Mouse (Mus musculus) urinary bladder, adult 2 months (tissue): Measurements from ENCODE around the gene Fbln1. TPM values are rescaled to one million over a fixed set of nuclear protein-coding genes. Genes with fewer than 3 reads are reported as not detected.

Experiments
- DNase-seq: peaks from one replicate; pipeline ENCODE4 v3.0.0; 2022; ENCODE audit warnings: low spot score
- polyA plus RNA-seq: library from polyadenylated mRNA; depleted of rRNA; stranded (reverse); fragments of >200 nt; gene quantifications from 2 replicates; pipeline ENCODE4 v1.2.3, GENCODE M21; 2012; rRNA removed

The Fbln1 gene
- polyA plus RNA-seq, result 489 and 829 TPM in 2 replicates

DNA sequence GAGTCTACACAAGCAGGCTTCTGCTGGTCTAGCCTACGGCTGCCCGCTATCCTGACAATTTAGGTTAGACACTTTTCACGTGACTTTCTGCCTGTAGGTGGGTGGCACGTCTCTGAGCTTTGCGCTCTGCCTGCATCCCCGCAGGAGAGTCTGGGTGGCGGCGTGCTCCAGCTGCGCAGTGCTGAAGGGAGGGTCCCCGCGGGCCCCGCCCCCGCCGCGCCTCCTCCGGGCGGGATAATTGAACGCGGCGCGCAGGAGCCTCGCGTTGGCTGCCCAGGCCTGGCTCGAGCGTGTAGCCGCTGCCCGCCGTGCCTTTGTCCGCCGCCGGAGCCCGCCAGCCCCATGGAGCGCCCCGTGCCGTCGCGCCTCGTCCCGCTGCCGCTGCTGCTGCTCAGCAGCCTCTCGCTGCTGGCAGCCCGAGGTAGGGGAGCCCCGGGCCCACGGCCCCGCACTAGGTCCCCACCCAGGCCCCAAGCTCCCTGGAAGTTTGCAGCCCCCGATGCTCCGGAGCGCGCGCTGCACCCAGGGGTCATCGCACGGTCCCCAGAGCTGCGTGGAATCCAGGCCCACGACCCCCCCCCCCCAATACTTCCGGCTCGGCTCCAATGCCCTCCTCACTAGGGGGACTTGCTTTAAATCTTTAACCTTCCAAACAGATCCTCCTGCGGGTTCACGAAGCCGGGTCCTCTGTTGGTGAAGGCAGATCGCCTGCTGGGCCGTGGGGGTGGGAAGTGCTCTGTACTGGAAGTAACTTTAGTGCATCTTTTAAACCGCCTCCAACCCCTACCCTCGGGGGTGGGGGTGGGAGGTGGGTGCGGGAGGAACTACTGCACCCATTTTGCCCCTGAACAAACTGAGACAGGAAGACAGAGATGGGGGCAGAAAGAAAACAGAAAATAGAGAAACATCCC, at the start of gene Fbln1:
TSS of gene Fbln1 (plus strand) at position 158 of the 911 bp plus-strand sequence.
- peak; percentile 64 for DNase-seq

DNA sequence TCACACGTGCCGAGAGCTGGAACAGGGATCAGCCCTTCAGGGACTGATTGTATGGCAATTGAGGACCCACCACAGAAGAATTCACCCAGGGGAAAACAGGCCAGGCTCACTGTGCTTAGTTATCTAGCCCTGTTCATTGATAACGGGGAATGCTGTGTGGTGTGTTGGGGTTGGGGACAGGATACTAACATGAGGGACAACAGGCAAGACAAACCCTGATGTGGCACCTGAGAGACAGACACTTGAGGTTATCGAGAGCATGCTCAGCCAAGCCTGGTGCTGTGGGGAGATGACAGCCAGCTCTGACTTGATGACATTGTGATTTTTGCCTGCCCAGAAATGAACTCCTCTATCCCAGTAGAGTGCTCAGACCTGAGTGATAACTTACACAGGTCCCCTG, 49.6 kb upstream of the Fbln1 start:
- DNase-seq, result no peak

DNA sequence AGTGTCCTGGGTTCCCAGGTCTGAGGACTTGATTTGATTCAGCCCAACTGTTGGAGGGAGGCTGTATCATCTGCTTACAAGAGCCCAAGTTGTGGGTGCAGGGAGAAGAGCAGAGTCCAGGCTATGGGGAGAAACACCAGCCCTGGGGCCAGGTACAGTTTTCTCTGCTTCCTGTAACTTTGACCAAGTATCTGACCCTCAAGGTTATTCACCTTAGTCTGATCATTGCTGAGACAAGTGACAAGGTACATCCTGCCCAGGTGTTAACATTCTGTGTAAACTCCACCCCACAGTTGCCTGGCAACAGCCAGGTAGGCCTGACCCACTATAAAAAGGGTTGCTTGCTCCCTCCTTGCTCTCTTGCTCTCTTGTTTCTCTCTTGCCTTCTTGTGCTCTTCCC, 44.3 kb upstream of the Fbln1 start:
- DNase-seq, result no peak

DNA sequence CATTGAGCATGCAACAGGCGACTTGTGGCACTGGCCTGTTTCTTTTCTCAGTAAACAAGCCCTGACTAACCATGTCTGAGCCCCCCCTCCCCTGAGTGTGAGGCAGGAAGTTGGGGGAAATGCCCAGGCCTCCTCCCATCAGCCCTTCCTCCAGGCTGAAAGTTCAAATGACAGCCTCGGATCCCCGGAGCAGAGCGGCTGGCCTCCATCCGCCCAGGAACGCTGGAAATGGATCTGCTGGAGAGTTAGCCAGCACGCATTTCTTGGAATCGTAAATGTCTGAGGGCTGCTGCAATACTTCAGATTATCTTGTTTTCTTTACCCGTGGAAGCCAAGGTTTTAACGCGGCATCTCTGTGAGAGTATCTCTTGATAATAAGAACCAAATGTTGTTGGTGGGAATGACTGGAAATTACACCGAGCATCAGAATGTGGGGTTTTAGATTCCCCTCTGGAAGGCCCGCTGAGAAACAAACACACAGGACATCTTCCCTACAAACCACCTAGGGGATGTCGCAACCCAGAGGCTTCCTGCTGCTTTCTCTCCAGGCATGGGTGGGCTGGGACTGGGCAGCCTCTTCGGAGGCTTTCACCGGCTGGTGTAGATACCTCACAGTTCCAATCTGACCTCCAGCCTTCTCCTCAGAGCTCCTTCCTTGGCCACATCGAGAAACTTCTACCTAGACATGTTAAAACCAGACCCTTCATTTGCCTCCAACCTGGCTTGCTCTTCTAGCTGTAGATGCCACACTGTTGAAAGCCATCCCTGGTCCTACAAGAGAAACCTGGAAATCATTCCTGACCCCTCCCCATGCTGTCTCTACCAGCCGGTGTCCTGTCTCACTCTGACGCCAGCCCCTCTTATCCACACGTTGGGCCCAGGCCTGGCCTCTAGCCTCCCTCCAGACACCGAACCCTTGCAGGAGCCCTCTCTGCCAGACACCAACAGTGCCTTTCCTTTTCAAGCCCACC, 42.8 kb upstream of the Fbln1 start:
- DNase-seq, result no peak

DNA sequence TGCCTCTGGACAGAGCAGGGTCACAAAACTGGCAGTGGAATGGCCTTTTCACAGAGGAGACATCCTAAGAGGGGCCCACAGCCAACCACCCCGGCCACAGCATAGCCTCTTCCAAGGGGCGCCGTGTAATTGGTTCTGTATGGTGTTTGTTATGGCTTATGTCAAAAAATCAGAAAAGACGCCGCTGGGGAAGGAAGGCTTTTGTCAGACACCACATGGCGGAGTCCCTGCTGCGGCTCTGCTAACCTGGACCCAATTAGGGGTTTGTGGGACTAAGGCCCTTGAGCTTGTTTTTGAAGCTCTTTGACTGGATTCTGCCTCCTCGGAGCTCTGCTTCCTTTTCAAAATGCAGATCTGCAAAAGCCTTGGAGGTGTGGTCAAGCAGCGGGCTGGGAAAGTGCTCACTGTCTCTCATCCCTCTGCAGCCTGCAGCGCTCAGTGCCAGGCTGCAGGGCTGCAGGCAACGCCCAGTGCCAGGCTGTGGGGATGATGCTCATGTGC, 39.3 kb upstream of the Fbln1 start:
- no peak for DNase-seq

DNA sequence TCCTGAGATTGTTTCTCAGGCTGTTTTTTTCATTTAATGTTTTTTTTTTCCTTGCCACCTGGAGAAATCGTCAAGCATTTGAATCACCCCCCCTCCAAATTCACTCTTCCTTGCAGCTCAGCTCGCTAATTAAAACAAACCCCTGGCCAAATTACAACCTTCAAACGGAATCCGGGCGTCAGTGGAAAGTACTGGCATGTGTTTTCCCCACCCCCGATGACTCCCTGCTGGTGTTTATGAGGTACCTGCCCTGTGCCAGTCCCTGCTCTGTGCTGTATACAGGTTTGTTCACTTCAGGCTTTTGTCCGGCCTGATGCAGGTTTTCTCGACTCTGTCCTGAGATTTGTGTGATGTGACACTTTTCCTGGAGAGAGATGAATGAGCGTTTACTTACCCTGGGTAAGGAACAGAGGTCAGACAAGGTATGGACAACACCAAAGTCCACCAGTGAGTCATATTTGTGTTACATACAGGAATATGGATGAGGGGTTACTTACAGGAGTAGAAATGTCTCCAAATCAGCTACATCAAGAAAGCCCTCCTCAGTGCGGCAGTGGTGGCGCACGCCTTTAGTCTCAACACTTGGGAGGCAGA, 38.6 kb upstream of the Fbln1 start:
- DNase-seq, result no peak

DNA sequence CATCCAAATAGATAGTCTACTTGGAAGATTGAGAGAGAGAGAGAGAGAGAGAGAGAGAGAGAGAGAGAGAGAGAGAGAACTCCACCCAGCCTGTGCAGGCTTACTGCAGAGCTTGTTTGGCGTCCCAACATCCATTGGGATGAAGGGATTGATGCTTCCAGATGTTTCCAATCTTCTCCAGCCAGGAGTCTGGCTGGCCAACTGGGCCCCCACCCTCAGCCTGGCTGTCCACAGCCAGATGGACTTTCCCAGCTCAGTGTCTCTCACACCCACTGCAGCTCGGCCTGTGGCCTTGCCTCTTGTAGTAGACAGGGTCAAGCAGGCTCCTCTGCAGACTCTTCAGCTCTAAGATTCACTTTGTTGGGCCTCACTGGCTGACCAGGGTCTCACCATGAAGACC, 33.7 kb upstream of the Fbln1 start:
- no peak for DNase-seq

DNA sequence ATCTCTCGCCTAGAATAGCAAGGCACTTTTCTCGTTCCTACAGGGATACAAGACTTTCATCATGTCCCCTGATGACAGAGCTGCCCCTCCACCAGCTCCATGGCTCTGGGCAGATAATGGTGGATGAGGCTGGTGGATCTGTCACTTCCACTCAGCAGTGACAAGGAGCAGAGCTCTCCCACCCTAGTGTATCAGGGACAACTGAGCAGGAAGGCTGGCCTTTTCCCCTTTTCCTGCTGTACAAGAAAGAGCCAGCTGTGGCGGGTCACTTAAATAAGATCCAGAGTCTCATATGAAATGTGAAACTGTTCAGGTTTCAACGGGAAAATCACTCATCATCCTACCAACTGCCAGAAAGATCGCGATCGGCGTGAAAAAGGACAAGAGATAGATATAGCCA, 32.3 kb upstream of the Fbln1 start:
- DNase-seq, result no peak

DNA sequence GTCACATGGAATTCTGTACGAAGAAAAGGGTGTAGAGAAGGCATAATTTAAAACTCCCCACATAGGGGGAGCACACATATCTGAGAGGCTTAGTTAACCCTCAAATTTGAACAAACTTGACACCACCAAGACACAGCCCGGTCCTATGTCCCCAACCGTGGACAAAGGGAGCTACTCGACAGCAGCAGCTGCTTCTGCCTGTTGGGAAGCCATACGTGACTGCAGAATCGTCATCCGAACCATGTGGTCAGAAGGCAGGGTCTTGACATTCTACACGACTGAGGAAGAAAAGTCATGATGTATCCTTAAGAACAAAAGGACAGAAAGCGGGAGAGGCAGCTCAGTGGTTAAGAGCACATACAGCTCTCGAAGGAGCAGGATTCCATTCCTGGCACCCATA, 31.7 kb upstream of the Fbln1 start:
- no peak for DNase-seq

DNA sequence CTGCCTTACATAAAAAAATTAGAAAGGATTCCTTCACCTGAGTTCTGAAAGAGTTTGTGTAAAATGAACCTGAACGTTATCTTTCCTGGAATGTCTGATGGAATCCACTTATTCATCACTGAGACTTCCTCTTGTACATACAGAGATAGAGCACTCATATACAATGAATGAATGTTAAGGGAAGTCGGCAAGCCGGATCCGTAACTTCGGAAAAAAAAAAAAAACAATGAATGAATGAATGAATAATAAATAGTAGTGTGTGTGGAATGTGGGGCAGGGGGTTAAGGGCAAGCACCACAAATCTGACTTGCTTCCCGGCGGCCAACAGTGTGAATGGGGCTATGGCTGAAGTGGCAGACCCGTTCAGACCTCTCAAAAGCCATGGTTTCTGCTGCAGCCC, 28.2 kb upstream of the Fbln1 start:
- no peak for DNase-seq

DNA sequence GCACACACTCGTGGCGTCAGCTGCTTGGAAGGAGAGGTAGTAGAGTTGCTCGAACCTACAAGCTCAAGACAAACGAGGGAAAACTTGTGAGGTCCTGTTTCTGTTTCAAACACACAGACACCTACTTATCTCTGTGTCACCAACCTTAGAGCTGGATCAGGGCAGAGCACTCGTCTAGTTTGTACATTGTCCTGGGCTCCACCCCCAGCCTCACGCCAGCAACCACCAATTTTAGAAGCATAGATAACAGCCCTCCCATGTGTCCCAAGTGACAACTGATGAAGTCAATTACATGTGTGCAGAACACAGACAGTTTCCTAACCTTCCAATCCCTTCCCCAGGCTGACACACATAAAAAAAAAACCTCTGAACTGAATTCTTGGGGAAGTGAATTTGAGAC, 27.6 kb upstream of the Fbln1 start:
- no peak for DNase-seq

DNA sequence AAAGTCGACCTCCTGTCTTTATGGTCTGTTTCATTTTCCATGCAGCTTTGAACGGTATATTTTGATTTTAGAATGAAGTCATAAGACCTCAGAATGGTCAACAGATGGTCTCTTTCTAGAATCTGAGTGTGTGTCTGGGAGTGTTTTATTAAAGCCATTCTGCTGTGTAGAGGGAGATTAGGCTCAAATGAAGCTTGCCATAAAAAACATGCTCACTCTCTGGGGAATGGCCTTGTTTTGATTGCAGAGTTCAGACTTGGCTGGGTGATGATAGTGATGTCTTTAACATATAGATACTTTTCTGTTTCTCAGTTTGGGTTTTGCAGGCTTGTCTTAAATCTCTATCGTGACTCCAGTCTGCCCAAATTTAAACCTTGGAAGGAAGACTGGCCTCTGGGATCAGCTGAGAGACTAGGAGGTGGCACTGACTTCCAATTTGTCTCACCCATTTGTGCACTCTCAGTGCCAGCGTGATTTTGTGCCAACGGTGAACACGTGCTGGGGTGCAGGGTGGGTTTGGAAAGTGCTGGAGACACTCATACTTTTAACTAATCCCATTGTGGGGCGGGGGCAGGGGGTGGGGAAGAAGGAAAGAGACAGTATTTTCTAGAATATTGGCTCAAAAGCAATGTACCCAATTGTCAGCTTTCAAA, 26.1 kb upstream of the Fbln1 start:
- no peak for DNase-seq

DNA sequence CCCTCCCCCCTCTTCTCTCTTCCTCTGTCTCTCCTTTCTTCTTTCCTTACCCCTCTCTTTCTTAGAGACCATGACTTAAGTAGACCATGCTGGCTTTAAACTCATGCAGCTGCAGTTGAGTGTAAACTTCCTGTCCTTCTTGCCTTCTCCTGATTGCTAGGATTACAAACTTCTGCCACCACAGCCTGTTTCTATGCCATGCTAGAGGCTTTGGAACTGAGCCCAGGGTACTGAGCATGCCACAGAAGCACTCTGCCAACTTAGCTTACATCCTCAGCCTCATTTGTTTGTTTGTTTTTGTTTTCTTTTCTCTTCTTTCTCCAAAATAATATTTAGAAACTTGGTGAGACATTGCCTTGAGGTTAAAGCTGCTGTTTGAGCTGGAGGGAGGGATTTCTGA, 25.4 kb upstream of the Fbln1 start:
- no peak for DNase-seq

DNA sequence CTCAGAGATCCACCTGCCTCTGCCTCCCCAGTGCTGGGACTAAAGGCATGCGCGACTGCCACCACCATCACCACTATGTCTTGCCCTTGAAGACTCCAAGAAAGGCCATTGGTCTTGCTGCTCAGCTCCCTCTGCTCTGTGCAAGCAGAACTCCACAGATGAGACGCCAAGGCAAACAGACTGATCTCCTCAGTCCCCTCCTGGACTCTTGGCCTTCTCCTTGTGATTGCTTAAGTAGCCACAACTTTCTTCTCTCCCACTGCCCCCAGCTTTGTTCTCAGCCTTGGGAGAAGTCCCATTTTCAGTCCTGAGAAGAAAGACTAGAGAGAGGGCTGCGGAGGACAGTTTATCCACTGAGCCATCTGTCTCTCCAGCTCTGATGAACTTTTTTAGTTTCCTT, 23.7 kb upstream of the Fbln1 start:
- no peak for DNase-seq

DNA sequence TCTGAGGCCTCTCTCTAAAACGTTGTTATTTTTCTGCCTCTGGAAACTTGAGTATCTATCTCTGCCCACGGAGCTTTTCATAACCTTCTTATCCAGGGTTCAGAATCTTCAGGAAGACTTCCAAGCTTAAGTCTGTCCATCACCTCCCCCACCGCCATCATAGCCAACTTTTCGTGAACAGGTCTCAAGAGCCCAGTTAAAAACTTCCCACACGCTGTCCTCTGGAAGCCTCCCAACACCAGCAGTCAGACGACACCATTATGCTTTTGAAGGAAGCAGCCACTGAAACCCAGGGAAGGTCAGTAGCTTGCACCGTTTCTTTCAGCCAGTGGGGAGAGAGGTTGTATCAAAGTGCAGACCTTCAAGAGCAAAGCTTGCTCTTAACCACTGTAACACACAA, 18.8 kb upstream of the Fbln1 start:
- DNase-seq, result no peak

DNA sequence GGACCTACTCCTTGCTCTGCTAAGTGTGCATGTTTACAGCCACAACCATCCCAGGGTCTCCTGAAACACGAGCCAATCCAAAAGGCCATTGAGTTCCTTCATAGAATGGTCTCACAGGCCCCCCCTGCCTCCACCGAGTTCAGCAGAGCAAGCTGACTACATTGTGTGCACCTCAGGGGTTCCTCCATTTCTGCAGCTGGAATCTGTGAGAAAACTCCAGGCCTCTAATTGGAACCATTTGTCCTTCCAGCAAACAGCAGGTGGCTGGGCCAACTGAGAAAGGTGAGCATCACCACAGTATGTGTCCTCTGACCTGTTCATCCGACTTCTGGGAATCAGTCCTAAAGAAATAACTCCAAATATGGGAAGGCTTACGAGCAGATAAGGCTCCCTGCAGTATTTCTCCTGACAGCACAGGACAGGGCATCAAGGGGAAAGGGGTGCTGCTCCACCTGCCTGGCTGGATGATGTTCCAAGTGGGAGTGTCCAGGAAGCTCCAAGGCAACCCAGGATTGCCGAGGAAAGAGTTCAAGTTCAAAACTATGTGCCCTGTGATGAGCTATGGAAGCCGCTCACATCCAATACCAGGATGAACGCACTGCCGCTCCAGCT, 17.5 kb upstream of the Fbln1 start:
- no peak for DNase-seq

DNA sequence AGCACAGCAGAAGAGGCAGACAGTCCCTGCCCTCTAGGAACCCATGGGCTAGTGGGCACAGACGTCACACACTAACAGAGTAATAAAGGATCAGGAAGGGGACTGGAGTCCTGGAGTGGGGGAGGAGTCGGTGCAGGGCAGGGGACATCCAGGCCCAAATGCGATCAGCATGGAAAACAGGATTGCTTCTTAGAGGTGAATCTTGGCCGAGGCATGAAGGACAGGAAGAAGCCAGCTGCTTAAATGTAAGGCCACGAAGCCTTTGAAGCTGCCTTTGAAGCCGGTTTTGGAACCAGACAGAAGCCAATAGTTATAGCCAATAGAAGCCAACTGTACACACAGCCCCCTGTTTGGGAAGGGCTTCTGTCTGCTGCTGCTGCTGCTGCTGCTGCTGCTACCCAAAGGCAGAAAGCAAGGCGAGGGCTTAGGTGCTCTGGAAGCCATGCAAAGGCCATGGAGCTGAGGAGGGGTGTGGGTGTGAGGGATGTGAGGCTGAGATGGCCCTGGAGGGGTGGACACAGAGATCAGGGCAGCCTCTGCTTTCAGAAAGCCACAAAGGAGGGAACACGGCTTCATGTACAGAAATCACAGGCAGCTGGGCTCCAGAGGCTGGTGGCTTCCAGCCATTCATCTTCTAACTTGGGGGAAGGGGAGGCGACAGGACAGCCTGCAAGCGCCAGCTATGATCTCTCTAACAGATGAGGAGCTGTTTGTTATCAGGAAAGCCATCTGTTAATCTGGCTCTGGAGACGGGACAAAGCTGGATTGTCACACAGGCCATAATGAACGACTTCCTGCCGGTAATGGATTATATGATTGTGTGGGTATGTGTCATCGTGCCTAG, 5.1 kb upstream of the Fbln1 start:
- no peak for DNase-seq

DNA sequence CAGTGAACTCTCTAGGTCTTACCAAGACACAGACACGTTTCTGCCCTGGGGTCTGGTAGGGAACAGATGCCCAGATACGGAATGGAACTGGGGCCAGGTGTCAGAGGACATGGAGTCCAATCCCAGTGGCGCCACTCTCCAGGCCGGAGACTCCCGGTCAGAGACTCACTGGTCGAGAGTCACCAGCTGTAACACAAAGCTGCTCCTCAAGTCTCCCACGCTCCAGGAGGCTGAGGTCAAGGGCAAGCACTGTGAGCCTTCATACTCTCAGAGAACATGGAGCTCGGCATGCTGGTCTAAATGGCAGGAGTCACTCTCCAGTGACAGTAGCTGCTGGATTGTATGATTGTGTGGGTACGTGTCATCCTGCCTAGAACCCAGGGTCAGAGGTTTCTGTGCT, 3.5 kb upstream of the Fbln1 start:
- no peak for DNase-seq

DNA sequence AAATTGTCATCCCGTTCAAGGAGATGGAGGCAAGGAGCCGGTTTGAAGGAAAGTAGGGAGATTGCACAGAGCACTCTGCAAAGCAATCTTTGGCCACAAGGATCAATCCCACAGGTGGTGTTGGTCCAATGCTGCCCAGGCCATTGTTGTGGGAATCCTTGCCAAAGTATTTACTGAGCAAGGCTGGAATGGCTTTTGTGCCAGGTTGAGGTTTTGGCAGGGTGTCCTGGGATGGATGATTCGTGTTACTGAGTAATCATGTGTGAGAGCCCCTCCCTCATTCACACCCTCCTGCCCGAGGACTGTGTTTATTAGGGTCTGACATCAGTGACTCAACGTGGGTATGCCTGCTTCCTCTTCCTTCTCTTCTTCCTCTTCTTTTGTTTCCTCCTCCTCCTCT, 3.0 kb upstream of the Fbln1 start:
- DNase-seq, result no peak

DNA sequence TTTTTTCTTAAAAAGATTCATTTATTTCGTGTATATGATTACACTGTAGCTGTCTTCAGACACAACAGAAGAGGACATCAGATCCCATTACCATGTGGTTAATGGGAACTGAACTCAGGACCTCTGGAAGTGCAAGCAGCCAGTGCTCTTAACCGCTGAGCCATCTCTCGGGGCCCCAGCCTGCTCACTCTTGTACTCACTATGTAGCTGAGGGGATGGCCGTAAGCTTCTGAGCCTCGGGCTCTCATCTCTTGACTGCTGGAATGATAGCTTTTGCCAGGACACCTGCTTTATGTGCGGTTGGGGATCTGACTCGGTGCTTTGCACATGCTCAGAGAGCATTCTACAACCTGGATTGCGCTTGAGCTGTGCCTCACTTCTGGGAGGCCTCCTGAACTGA, 1.4 kb upstream of the Fbln1 start:
- DNase-seq, result no peak
